Mouse (Mus musculus) neural tube, embryonic 14.5 days (tissue): ENCODE measurements at regions not wholly inside any gene's neighbourhood (a gene's known extent, or its start where the extent isn't known, plus 50 kb on each side); places are given as distances from the start of the nearest gene placed in this dataset.

Source experiments
- ATAC-seq: fragments of 200-750 bp; cut with Nextera tagmentation; 2 replicates; pipeline ENCODE4 v1.8.0; 2017; ENCODE audit warnings: low read depth, mild to moderate bottlenecking, moderate TSS enrichment, moderate library complexity
- H3K27ac ChIP-seq: fragments of 300-500 bp; sonication (generic); 2 replicates; pipeline ENCODE4 v1.5.1; 2014; ENCODE audit warnings: low read depth, mild to moderate bottlenecking, control low read depth, low read length, moderate library complexity, mixed read lengths
- H3K27me3 ChIP-seq: fragments of 300-500 bp; sonication (generic); 2 replicates; pipeline ENCODE4 v1.6.1; 2014; ENCODE audit warnings: low read length; ENCODE audit not compliant: control insufficient read depth, insufficient read depth
- H3K36me3 ChIP-seq: fragments of 300-500 bp; sonication (generic); 2 replicates; pipeline ENCODE4 v1.6.1; 2014; ENCODE audit warnings: low read length, mixed read lengths; ENCODE audit not compliant: control insufficient read depth, insufficient read depth
- H3K4me1 ChIP-seq: fragments of 300-500 bp; sonication (generic); 2 replicates; pipeline ENCODE4 v1.6.1; 2014; ENCODE audit warnings: low read length; ENCODE audit not compliant: control insufficient read depth, insufficient read depth
- H3K4me2 ChIP-seq: fragments of 300-500 bp; sonication (generic); 2 replicates; pipeline ENCODE4 v1.6.1; 2014; ENCODE audit warnings: mild to moderate bottlenecking, low read depth, low read length, control low read depth
- H3K4me3 ChIP-seq: fragments of 300-500 bp; sonication (generic); 2 replicates; pipeline ENCODE4 v1.5.1; 2014; ENCODE audit warnings: low read depth, low read length, control low read depth, mixed read lengths
- H3K9ac ChIP-seq: fragments of 300-500 bp; sonication (generic); replicated peaks from 2 replicates; pipeline ENCODE4 v1.6.1; 2014; ENCODE audit warnings: low read depth, mild to moderate bottlenecking, control low read depth, low read length, mixed read lengths
- H3K9me3 ChIP-seq: fragments of 300-500 bp; sonication (generic); 2 replicates; pipeline ENCODE4 v1.6.1; 2016; ENCODE audit warnings: low read length; ENCODE audit not compliant: control insufficient read depth
- WGBS: fragments of 180-500 bp; shearing (Covaris S2); extraction: QIAGEN DNeasy Blood & Tissue Kit; methylation state at CpG from one replicate; pipeline ENCODE4 v1.1.7; 2014; 5-methylcytosine and 5-hydroxymethylcytosine counted together

DNA sequence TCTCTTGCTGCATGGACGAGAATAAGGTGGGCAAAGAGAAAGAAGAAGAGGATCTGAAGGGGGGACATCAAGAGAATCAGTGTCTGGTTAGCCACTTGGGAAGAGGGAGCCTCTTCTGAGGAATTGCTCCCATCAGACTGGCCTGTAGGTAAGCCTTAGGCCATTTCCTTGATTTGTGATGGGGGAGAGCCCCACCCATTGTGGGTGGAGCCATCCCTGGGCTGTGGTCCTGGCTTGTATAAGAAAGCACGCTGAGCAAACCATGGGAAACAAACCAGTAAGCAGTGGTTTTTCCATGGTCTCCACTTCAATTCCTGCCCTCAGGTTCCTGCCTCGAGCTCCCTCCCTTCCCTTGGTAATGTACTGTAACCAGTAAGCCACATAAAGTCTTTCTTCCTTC lies 57.7 kb upstream of the Sez6l start:
- Histone ChIP-seq H3K27me3 (no peaks in the 10 kb centered on the region), H3K9me3 (no peaks in the 10 kb centered on the region), H3K4me3 (no peak overlapping the region), H3K27ac (no peak overlapping the region), H3K4me2 (no peak overlapping the region), H3K36me3 (no peaks in the 10 kb centered on the region), H3K4me1 (no peaks in the 10 kb centered on the region), H3K9ac (no peak overlapping the region)
- no peak for ATAC-seq
- 71% methylated on average over 3 of the region's 3 CpGs for WGBS

DNA sequence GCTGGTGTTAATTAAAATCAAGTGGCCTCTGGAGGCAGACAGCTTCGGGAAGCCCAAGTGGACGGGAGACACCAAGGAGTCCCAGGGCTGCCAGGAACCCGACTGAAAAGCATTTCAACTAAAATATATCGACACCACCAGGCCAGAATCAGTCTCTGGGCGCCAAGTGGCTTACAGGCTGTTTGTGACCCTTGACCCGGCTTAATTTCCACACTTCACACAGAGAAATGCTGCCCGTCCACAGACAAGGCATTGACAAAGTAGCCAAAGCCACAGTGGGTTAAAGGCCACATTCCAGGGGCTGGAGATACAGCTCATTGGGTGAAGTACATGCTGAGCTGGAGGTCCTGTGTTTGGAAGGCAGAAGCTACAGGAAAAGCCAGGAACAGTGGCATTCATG lies 54.8 kb upstream of the Sez6l start:
- no peaks in the 10 kb centered on the region for H3K27me3 ChIP-seq

DNA sequence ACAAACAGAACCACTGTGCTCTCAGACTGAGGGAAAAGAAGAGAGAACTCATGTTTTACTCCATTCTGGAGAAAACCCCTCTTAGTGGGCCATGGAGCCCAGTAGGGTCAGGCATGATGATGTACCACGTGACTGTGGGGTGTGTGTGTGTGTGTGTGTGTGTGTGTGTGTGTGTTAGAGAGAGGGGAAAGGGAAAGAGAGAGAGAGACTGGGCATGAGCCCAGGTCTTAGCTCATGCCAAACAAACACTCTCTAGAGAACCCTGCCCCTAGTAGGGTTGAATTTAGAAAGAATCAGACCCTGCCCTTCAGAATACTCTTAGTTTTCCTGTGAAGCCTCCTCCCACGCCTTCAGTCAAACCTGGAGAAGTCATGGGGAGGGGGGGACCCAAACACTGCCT lies 52.7 kb upstream of the Sez6l start:
- no peak overlapping the region for H3K27ac ChIP-seq
- peaks cover 6% of the 10 kb centered on the region; the same call in 1 of the 2 replicates for H3K4me1 ChIP-seq
- no peaks in the 10 kb centered on the region for H3K36me3 ChIP-seq
- no peak overlapping the region for H3K9ac ChIP-seq
- no peaks in the 10 kb centered on the region for H3K9me3 ChIP-seq
- ATAC-seq: no peak
- no peak overlapping the region for H3K4me2 ChIP-seq
- 71% methylated on average over 2 of the region's 2 CpGs for WGBS
- H3K4me3 ChIP-seq: no peak overlapping the region
- H3K27me3 ChIP-seq: no peaks in the 10 kb centered on the region

More for the DNA sequence above, 54.8 kb upstream of the Sez6l start:
- H3K27ac ChIP-seq: no peak overlapping the region
- no peaks in the 10 kb centered on the region for H3K9me3 ChIP-seq
- 28% methylated on average over 7 of the region's 7 CpGs for WGBS
- no peak overlapping the region for H3K9ac ChIP-seq
- H3K36me3 ChIP-seq: no peaks in the 10 kb centered on the region
- no peak for ATAC-seq
- H3K4me3 ChIP-seq: no peak overlapping the region
- H3K4me1 ChIP-seq: no peaks in the 10 kb centered on the region
- H3K4me2 ChIP-seq: no peak overlapping the region

DNA sequence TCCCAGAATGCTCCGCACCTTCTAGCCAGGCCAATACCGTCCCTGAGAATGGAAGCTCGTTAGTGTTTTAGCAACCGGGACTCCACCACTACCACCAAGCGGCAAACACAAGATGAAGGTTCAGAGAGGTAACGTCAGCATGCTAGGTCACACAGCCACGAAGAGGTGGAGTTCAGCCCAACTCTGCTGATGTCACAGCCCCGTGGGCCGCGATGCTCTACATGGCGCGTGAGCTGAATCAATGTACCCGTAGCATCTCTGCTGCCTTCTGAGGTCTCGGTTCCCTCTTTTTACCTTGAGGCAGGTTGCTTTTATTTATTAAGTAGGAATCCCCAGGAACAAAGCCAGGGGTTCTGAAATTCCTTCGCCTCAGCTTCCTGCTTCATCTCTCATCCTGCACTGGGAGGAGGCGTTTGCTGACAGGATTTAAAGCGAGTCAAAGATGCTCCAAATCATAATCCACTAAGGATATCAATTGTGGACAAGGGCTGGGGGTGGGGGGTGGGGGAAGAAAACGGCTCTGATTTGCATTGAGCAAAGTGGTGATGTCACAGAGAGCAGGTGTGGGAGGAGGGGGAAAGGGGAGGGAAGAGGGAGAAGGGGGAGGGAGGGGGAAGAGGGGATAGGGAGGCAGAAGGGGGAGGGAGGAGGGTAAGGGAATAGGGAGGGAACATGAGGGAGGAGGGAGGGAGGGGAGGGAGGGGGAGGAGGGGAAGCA lies 51.2 kb upstream of the Sez6l start:
- 34% methylated on average over 18 of the region's 18 CpGs for WGBS

DNA sequence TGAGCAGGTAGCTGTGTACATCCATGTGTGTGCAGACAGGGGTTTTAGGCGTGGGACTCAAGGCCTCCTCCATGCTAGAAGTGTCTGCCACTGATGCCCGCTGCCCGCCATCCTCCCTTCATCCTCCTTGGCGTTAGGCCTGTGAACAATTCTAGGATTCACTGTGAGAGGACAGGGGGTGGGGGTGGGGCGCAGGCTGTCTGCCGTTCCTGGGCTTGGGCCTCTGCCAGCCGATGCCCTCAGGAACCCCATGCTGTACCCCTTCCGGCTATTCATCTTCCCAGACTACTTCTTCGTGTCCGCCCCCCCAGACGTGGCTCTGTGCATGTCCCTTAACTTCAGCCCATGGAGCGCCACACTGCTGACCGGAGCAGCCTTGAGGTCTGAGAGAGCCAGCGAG lies 50.3 kb upstream of the Sez6l start:
- Histone ChIP-seq H3K4me2 (no peak overlapping the region), H3K4me1 (peaks cover 6% of the 10 kb centered on the region; the same call in 1 of the 2 replicates), H3K27ac (no peak overlapping the region), H3K9me3 (no peaks in the 10 kb centered on the region), H3K36me3 (no peaks in the 10 kb centered on the region), H3K9ac (no peak overlapping the region), H3K27me3 (no peaks in the 10 kb centered on the region), H3K4me3 (no peak overlapping the region)
- peak; percentile 48; the same call in 1 of the 2 replicates for ATAC-seq
- WGBS: 36% methylated on average over 14 of the region's 14 CpGs

More for the DNA sequence above, 51.2 kb upstream of the Sez6l start:
- H3K4me2 ChIP-seq: no peak overlapping the region
- no peak overlapping the region for H3K27ac ChIP-seq
- no peaks in the 10 kb centered on the region for H3K36me3 ChIP-seq
- no peaks in the 10 kb centered on the region for H3K9me3 ChIP-seq
- no peak overlapping the region for H3K4me3 ChIP-seq
- H3K9ac ChIP-seq: no peak overlapping the region
- peaks cover 6% of the 10 kb centered on the region; the same call in 1 of the 2 replicates for H3K4me1 ChIP-seq
- no peak for ATAC-seq
- H3K27me3 ChIP-seq: no peaks in the 10 kb centered on the region
